Mouse (Mus musculus): Measurements from ENCODE around the gene Samd4.

Gene Samd4

GRCm38 (mm10) chr14:46999321-47000025 lies 116.8 kb downstream of the Samd4 start:
- DNase-seq (ENCODE audit: low spot score in 2 of 2) = peak in 1 of 2 experiments; percentile 27

- DNase-seq (ENCODE audit: low spot score in 2 of 2) = no peak
Observed at GRCm38 (mm10) chr14:47000096-47000736, 117.6 kb downstream of the Samd4 start.

- DNase-seq (ENCODE audit: low spot score in 2 of 2) = no peak
Observed at GRCm38 (mm10) chr14:47000786-47001761, 118.4 kb downstream of the Samd4 start.

- DNase-seq (ENCODE audit: low spot score in 2 of 2) = no peak
Observed at GRCm38 (mm10) chr14:47004161-47004560, 121.5 kb downstream of the Samd4 start.

GRCm38 (mm10) chr14:47011171-47012139 lies 128.8 kb downstream of the Samd4 start:
- DNase-seq (ENCODE audit: low spot score in 2 of 2) = no peak

- DNase-seq (ENCODE audit: low spot score in 2 of 2) = no peak
Observed at GRCm38 (mm10) chr14:47015618-47016017, 133.0 kb downstream of the Samd4 start.

GRCm38 (mm10) chr14:47017658-47018057 lies 135.0 kb downstream of the Samd4 start:
- no peak for DNase-seq (ENCODE audit: low spot score in 2 of 2)

GRCm38 (mm10) chr14:47020886-47021285 lies 138.2 kb downstream of the Samd4 start:
- no peak for DNase-seq (ENCODE audit: low spot score in 2 of 2)

- no peak for DNase-seq (ENCODE audit: low spot score in 2 of 2)
Observed at GRCm38 (mm10) chr14:47023529-47023928, 140.9 kb downstream of the Samd4 start.

- no peak for DNase-seq (ENCODE audit: low spot score in 2 of 2)
Observed at GRCm38 (mm10) chr14:47027431-47028118, 144.9 kb downstream of the Samd4 start.

- no peak for DNase-seq (ENCODE audit: low spot score in 2 of 2)
Observed at GRCm38 (mm10) chr14:47031542-47031941, 148.9 kb downstream of the Samd4 start.

- no peak for DNase-seq (ENCODE audit: low spot score in 2 of 2)
Observed at GRCm38 (mm10) chr14:47032140-47032539, 149.5 kb downstream of the Samd4 start.

- no peak for DNase-seq (ENCODE audit: low spot score in 2 of 2)
Observed at GRCm38 (mm10) chr14:47033423-47033822, 150.8 kb downstream of the Samd4 start.

- DNase-seq (ENCODE audit: low spot score in 2 of 2) = no peak
Observed at GRCm38 (mm10) chr14:47041699-47042098, 159.0 kb downstream of the Samd4 start.

- DNase-seq (ENCODE audit: low spot score in 2 of 2) = no peak
Observed at GRCm38 (mm10) chr14:47049051-47049450, 166.4 kb downstream of the Samd4 start.

GRCm38 (mm10) chr14:47051743-47052610 lies 169.3 kb downstream of the Samd4 start:
- no peak for DNase-seq (ENCODE audit: low spot score in 2 of 2)

GRCm38 (mm10) chr14:47053101-47053500 lies 170.4 kb downstream of the Samd4 start:
- DNase-seq (ENCODE audit: low spot score in 2 of 2) = no peak

GRCm38 (mm10) chr14:47053824-47054223 lies 171.2 kb downstream of the Samd4 start:
- DNase-seq (ENCODE audit: low spot score in 2 of 2) = no peak

GRCm38 (mm10) chr14:47058969-47059368 lies 176.3 kb downstream of the Samd4 start:
- no peak for DNase-seq (ENCODE audit: low spot score in 2 of 2)

Measured in urinary bladder, postnatal 36 days (tissue).